Mouse (Mus musculus): ENCODE results near the gene Chrnb1.

GRCm38 (mm10) chr11:69818871-69819270 lies 23.1 kb upstream of the Chrnb1 start:
- no peak for TF ChIP-seq CTCF (IDR thresholded peaks at IDR 0.05; ENCODE audit: low read depth, low read length)
- TF ChIP-seq POLR2A (IDR thresholded peaks at IDR 0.05; ENCODE audit: extremely low read depth, insufficient read depth, low read length): no peak
